Mouse (Mus musculus) kidney, embryonic 16.5 days (tissue): Measurements from ENCODE around the gene Adgrg3. TPM values are rescaled to one million over a fixed set of nuclear protein-coding genes. Genes with fewer than 3 reads are reported as not detected.

Source experiments
- ATAC-seq: fragments of 200-750 bp; cut with Nextera tagmentation; 2 replicates; pipeline ENCODE4 v1.8.0; 2017; ENCODE audit warnings: moderate TSS enrichment; ENCODE audit not compliant: low FRiP score, low TSS enrichment
- H3K27ac ChIP-seq: fragments of 300-500 bp; sonication (generic); 2 replicates; pipeline ENCODE4 v1.5.1; 2014; ENCODE audit warnings: low read length
- H3K27me3 ChIP-seq: fragments of 300-500 bp; sonication (generic); 2 replicates; pipeline ENCODE4 v1.6.1; 2014; ENCODE audit warnings: low read length, control low read depth, mixed read lengths; ENCODE audit not compliant: insufficient read depth
- H3K36me3 ChIP-seq: fragments of 300-500 bp; sonication (generic); 2 replicates; pipeline ENCODE4 v1.6.1; 2014; ENCODE audit warnings: low read length, control low read depth, mixed read lengths; ENCODE audit not compliant: insufficient read depth
- H3K4me1 ChIP-seq: fragments of 300-500 bp; sonication (generic); 2 replicates; pipeline ENCODE4 v1.6.1; 2014; ENCODE audit warnings: low read length, control low read depth, mixed read lengths; ENCODE audit not compliant: insufficient read depth
- H3K4me2 ChIP-seq: fragments of 300-500 bp; sonication (generic); replicated peaks from 2 replicates; pipeline ENCODE4 v1.6.1; 2014; ENCODE audit warnings: low read depth, low read length
- H3K4me3 ChIP-seq: fragments of 300-500 bp; sonication (generic); 2 replicates; pipeline ENCODE4 v1.5.1; 2014; ENCODE audit warnings: mild to moderate bottlenecking, low read length
- H3K9ac ChIP-seq: fragments of 300-500 bp; sonication (generic); replicated peaks from 2 replicates; pipeline ENCODE4 v1.6.1; 2014; ENCODE audit warnings: low read length
- H3K9me3 ChIP-seq: fragments of 300-500 bp; sonication (generic); 2 replicates; pipeline ENCODE4 v1.6.1; 2016; ENCODE audit warnings: low read length, control low read depth
- WGBS: fragments of 180-500 bp; shearing (Covaris S2); extraction: QIAGEN DNeasy Blood & Tissue Kit; methylation state at CpG from one replicate; pipeline ENCODE4 v1.1.7; 2014; 5-methylcytosine and 5-hydroxymethylcytosine counted together
- polyA plus RNA-seq: library from polyadenylated mRNA; unstranded; fragments of >200 nt; fragmentation: Nextera tagmentation; extraction: Ambion mirVana; gene quantifications from 2 replicates; pipeline ENCODE4 v1.2.1, GENCODE M21; 2015

The Adgrg3 gene
- polyA plus RNA-seq, 1 experiment from 2014 or later = 5.1 TPM

DNA sequence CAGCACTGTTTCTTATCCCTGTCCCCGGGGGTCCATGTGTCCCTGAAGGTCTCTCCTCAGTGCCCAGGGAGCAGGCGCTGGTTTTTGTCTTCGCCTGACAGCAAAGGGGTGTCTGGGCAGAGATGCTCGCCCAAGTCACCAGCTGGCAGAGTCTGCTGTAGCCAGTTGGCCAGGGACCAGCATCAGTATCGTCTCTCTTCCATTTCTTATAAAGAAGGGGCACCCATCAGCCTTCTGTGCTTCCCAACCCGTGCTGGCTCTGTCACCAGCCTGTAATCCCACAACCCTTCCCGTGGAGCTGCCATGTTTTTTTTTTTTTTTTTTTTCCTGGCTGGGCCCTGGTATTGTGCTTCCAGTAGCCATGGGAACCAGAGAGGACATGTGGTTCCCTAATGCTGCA is 35.6 kb upstream of the Adgrg3 start:
- ATAC-seq = no peak
- Histone ChIP-seq H3K4me1 (peaks cover 59% of the 10 kb centered on the region), H3K4me2 (peak overlapping the region; percentile 36; the same call in 1 of the 2 replicates), H3K9ac (no peak overlapping the region), H3K36me3 (no peaks in the 10 kb centered on the region), H3K4me3 (no peak overlapping the region), H3K9me3 (no peaks in the 10 kb centered on the region), H3K27ac (peak overlapping the region; percentile 88; the same call in 1 of the 2 replicates), H3K27me3 (no peaks in the 10 kb centered on the region)
- WGBS = 69% methylated on average over 7 of the region's 7 CpGs

DNA sequence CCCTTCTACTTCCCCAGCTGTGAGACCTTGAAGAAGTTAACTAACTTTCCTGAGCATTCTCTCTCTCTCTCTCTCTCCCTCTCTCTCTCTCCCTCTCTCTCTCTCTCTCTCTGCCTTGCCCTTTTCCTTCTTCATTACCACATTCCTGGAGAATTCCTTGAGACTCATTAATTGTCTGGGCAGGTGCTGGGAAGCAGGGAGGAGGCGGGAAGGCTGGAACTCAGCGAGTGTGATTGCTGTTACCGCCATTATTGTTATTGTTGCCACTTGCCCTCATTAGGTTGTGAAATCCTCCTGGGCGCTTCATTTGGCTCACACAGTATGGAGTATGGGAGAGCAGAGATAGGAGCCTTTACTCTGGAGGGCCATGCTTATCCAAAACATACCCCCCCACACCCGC is 34.3 kb upstream of the Adgrg3 start:
- 0 out of 2 replicates have a peak overlapping the region, but pooled peaks have one; percentile 2 for H3K4me2 ChIP-seq

DNA sequence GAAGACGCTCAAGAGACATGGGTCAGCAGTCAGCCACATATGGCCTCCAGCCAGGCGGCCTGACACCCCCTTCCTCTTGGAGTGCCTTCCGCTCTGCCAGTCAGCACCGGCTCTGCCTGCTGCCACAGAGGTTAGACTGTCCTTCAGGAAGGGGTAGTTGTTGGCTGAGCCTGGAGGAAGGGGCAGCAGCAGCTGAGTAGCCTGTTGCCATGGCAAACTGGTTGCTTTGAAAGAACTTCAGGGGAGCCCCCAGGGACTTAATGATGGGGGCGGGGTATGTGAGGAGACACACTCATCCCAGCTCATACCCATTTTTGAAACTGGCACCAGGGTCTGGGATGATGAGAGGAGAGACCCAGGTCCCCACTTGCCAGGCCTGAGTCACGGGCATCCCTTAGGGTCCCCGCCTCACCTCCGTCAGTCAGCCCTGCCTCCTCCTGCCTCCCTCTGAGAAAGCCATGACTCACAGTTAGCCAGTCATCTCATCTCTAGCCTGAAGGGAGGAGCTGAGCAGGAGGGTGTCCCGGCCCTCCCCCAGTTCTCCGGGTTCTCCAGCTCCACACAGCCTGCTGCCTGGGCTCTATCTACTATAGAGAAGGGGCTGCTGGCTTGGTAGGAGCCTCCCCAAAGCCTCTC is 33.5 kb upstream of the Adgrg3 start:
- 12% methylated on average over 10 of the region's 10 CpGs for WGBS
- H3K4me2 ChIP-seq = peak overlapping the region; percentile 35
- no peaks in the 10 kb centered on the region for H3K36me3 ChIP-seq
- peak; percentile 63 for ATAC-seq
- peaks cover 55% of the 10 kb centered on the region for H3K4me1 ChIP-seq
- peak overlapping the region; percentile 83 for H3K27ac ChIP-seq
- H3K27me3 ChIP-seq = no peaks in the 10 kb centered on the region
- peak overlapping the region; percentile 51 for H3K9ac ChIP-seq
- no peaks in the 10 kb centered on the region for H3K9me3 ChIP-seq
- peak overlapping the region; percentile 9 for H3K4me3 ChIP-seq

More for the DNA sequence above, 34.3 kb upstream of the Adgrg3 start:
- Histone ChIP-seq H3K9me3 (no peaks in the 10 kb centered on the region), H3K4me1 (peaks cover 49% of the 10 kb centered on the region), H3K9ac (no peak overlapping the region), H3K36me3 (no peaks in the 10 kb centered on the region), H3K27me3 (no peaks in the 10 kb centered on the region), H3K4me3 (no peak overlapping the region), H3K27ac (peak overlapping the region; percentile 83)
- 9% methylated on average over 5 of the region's 5 CpGs for WGBS
- ATAC-seq = no peak

DNA sequence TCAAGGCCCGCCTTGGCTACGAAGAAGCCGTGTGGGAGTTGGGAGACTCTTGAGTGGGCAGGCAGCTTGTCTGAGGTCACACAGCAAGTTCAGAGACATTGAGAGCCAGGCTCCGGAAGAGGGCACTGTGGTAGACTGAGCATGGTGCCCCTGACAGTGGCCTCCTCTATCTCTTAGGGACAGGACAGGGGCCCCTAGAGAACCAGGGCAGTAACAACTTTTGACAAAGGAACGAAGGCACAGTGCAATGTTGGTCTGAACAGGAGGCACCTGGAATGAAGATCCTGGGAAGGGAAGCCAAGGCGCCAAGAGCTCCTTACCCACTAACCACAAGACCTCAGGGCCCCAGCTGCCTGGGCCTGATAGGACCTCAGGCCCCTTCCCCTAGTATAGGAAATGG is 32.5 kb upstream of the Adgrg3 start:
- 64% methylated on average over 6 of the region's 6 CpGs for WGBS
- no peak overlapping the region for H3K4me3 ChIP-seq
- H3K4me1 ChIP-seq = peaks cover 57% of the 10 kb centered on the region

DNA sequence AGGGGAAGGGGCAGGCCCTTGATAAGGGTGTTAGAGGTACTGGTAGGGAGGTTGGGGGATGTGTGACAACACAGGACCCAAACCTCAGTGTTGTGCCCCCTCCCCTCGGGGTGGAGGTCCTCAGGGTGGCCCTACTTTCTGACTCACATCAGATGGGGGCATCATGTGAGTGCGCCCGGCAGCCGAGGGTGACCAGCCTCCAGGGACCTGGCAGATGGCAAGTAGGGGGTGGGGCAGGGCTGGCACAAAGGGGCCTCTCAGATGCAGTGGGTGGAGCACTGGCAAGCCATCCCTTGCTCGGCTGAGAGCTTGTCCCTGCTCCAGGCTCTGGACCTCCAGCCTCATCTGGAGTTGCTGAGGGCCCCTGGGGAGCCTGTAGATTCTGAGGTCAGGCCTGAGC is 30.8 kb upstream of the Adgrg3 start:
- no peaks in the 10 kb centered on the region for H3K27me3 ChIP-seq
- no peak overlapping the region for H3K9ac ChIP-seq
- no peaks in the 10 kb centered on the region for H3K9me3 ChIP-seq
- WGBS = 54% methylated on average over 5 of the region's 5 CpGs
- H3K4me3 ChIP-seq = no peak overlapping the region
- H3K27ac ChIP-seq = no peak overlapping the region
- H3K4me1 ChIP-seq = peaks cover 55% of the 10 kb centered on the region
- no peaks in the 10 kb centered on the region for H3K36me3 ChIP-seq
- no peak for ATAC-seq
- no peak overlapping the region for H3K4me2 ChIP-seq

More for the DNA sequence above, 32.5 kb upstream of the Adgrg3 start:
- Histone ChIP-seq H3K36me3 (no peaks in the 10 kb centered on the region), H3K9me3 (no peaks in the 10 kb centered on the region), H3K27me3 (no peaks in the 10 kb centered on the region), H3K4me2 (peak overlapping the region; percentile 35; the same call in 1 of the 2 replicates), H3K9ac (peak overlapping the region; percentile 51; the same call in 1 of the 2 replicates), H3K27ac (no peak overlapping the region)
- no peak for ATAC-seq

DNA sequence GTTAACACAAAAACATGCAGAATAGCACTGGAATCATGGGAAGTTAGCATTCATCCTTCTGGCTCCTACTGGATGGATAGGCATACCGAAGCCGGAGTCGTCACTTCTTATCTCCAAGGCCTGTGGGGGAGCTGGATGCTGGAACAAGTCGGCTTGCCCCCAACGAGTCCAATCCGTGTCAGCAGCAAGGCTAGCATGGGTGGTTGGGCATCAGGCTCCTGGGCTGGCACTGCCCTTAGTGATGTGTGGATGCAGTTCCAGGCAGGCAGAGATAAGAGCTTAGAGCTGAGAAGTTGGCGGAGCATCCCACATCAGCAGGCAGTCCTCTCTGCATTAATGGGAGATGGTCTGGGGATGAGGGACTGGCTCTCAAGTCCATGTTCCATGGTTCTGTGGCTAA is 29.9 kb upstream of the Adgrg3 start:
- H3K27ac ChIP-seq = no peak overlapping the region
- no peaks in the 10 kb centered on the region for H3K36me3 ChIP-seq
- no peak overlapping the region for H3K4me3 ChIP-seq
- no peaks in the 10 kb centered on the region for H3K9me3 ChIP-seq
- no peaks in the 10 kb centered on the region for H3K27me3 ChIP-seq
- no peak overlapping the region for H3K9ac ChIP-seq
- 76% methylated on average over 7 of the region's 7 CpGs for WGBS
- H3K4me2 ChIP-seq = no peak overlapping the region
- no peak for ATAC-seq
- H3K4me1 ChIP-seq = peaks cover 56% of the 10 kb centered on the region

DNA sequence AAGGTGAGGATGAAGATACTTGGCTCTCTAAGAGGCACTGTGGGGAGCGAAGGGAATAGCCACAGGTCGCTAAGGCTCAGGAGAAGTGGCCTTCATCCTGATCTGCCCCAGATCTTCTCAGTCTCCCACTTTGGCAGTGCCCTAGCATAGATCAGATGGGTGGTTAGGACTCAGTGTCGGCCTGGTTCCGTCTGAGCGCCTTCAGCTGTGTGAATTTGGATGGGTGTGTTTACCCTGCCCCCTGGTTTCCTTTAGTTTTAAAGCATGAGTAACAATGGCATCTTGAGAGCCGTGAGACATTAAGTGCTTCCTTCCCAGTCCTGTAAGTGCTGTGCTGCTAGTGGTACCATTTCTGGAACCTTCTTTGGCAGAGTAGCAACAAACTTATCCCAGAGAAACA is 28.9 kb upstream of the Adgrg3 start:
- H3K4me2 ChIP-seq = no peak overlapping the region
- ATAC-seq = no peak
- peaks cover 55% of the 10 kb centered on the region for H3K4me1 ChIP-seq
- H3K9ac ChIP-seq = no peak overlapping the region
- no peaks in the 10 kb centered on the region for H3K9me3 ChIP-seq
- H3K27ac ChIP-seq = no peak overlapping the region
- no peaks in the 10 kb centered on the region for H3K27me3 ChIP-seq
- WGBS = 59% methylated on average over 6 of the region's 6 CpGs
- no peaks in the 10 kb centered on the region for H3K36me3 ChIP-seq
- no peak overlapping the region for H3K4me3 ChIP-seq

DNA sequence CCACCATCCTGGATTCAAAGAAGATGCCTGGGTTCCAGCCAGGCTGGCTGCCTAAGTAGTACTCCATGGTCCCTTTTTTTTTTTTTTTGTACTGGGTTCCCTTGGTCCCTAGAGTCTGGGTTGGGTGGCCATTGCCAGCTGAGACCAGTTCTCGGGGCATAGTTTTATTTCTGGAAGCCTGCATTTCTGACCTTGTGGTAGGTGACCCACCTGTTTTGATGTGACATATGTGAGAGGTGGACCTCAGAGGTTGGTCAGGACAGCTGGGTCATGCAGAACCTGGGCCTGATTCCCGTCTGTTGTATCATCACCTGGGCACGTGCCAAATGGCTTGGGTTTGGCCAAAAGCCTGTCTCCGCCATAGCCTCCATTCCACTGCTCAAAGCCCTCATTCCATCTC is 27.8 kb upstream of the Adgrg3 start:
- Histone ChIP-seq H3K9me3 (no peaks in the 10 kb centered on the region), H3K4me3 (no peak overlapping the region), H3K36me3 (no peaks in the 10 kb centered on the region), H3K4me2 (no peak overlapping the region), H3K27ac (no peak overlapping the region), H3K27me3 (no peaks in the 10 kb centered on the region), H3K9ac (no peak overlapping the region), H3K4me1 (peaks cover 55% of the 10 kb centered on the region)
- 85% methylated on average over 4 of the region's 4 CpGs for WGBS
- ATAC-seq = no peak

DNA sequence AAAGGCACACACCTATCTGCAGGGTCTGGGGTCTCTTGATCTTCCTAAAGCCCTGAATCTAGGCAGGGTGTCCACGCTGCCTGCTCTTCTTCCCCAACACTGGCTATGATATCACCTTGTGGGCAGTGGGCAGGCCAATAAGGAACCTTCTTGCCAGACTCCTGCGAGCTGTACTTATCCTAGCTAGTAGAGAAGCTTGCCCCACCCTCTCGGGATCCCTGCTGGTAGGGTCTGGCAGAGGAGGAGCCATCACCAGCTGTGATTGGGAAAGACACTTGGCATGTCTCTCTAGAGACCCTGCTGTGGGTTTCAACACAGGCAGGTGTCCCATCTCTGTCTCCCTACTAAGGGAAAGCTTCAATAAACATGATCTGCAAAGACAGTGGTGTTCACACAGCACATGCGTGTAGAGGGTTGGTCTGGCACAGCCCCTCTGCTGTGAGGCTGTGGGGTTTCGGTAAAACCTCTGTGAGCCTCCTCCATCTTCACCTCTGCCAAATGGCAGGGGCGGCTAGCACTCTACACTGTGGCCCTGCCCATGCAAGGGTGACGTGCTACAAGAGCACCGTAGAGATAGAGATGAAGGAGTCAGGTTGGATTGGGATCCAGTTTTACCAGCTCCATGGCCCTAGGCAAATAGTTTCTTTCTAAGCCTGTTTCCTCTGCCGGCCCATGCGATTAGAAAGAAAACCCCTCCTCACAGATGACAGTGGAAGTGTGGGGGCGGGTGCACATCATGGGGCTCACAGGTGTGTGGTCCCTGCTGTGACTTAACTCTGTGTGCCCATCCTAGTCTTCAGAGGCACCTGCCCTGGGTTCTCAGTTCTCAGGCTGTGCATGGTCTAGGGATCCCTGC is 26.7 kb upstream of the Adgrg3 start:
- Histone ChIP-seq H3K9me3 (no peaks in the 10 kb centered on the region), H3K9ac (no peak overlapping the region), H3K36me3 (no peaks in the 10 kb centered on the region), H3K27ac (no peak overlapping the region), H3K4me3 (no peak overlapping the region), H3K4me1 (peaks cover 55% of the 10 kb centered on the region), H3K27me3 (no peaks in the 10 kb centered on the region), H3K4me2 (no peak overlapping the region)
- WGBS = 71% methylated on average over 11 of the region's 11 CpGs
- no peak for ATAC-seq

DNA sequence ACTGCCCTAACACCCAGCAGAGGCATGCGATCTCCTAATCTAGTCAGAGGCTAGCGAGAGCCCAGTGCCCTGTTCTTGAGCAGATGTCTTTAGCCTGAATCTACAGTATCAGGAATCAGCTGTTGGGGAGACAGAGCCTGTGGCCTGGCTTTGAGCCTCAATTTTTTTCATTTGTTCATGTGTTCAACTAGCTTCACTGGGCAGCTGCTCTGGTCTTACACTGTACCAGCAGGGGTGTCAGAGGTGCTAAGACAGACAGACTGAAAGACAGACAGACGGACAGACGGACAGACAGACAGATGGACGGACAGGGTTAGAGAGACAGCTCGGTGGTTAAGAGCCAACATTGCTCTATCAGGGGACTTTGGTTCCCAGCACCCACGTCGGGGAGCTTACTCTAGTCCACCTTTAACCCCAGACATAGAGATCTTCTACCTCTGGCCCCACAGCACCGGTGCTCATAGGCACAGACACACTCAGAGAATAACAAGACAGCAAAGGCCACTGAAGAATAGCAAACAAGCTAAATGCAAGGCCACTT is 26.0 kb upstream of the Adgrg3 start:
- peaks cover 55% of the 10 kb centered on the region for H3K4me1 ChIP-seq
- WGBS = 79% methylated on average over 9 of the region's 9 CpGs
- no peak for ATAC-seq
- H3K36me3 ChIP-seq = no peaks in the 10 kb centered on the region
- no peak overlapping the region for H3K4me2 ChIP-seq
- H3K27me3 ChIP-seq = no peaks in the 10 kb centered on the region
- no peak overlapping the region for H3K27ac ChIP-seq
- H3K4me3 ChIP-seq = no peak overlapping the region
- H3K9ac ChIP-seq = no peak overlapping the region
- no peaks in the 10 kb centered on the region for H3K9me3 ChIP-seq
